Mouse (Mus musculus) T-helper 17 cell (primary cell): ENCODE data around the gene Abca7.

ENCODE experiments used
- in situ Hi-C, 2 experiments: fragments of 300-600 bp; cut with MboI, MseI; formaldehyde crosslinking; loops; 1 replicate in 1 of 2; 2 replicates in 1 of 2; pipeline ENCODE4 v1.15.1; 2025; ENCODE audit warnings: high pct_unique_total_duplicates in 2 of 2

Gene Abca7

DNA sequence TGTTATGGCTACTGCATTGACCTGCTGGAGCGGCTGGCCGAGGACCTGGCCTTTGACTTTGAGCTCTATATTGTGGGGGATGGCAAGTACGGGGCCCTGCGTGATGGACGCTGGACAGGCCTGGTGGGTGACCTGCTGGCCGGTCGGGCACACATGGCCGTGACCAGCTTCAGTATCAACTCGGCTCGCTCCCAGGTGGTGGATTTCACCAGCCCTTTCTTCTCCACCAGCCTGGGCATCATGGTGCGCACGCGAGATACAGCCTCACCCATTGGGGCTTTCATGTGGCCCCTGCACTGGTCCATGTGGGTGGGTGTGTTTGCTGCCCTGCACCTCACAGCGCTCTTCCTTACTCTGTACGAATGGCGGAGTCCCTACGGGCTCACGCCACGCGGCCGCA, 22.2 kb upstream of the Abca7 start:
- in situ Hi-C loops, result no loop called here

DNA sequence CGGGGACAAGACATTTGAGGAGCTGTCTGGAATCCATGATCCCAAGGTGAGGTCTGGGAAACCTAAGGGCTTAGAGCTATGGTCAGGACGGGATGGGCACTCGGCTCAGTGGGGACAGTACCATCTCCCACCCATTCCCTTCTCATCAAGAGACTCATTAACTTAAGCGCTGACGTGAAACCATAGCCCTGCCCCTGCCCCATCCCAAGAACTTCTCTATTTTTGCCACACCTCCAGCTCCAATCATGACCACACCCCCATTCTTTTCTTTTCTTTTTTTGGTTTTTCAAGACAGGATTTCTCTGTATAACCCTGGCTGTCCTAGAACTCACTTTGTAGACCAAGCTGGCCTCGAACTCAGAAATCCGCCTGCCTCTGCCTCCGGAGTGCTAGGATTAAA, 21.6 kb upstream of the Abca7 start:
- in situ Hi-C loops, result no loop called here

DNA sequence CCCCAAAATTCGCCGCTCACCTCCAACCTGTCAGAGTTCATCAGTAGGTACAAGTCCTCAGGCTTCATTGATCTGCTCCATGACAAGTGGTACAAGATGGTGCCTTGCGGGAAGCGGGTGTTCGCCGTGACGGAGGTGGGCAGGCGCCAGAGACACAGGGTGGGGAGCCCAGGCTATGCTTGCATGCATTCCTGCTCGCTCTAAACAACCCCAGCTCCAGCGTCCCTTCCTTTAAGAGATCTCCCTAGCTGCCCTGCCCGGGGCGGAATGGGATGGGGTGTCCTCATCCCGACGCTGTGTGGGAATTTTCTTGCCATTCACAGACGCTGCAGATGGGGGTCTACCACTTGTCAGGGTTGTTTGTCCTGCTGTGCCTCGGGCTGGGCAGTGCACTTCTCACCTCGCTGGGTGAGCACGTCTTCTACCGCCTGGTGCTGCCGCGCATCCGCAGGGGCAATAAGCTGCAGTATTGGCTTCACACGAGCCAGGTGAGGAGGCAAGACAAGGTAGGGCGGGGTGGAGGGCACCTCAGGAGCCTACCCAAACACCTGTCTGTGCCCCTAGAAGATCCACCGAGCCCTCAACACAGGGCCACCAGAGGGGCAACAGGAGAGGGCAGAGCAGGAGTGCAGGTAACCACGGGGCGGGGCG, 20.1 kb upstream of the Abca7 start:
- in situ Hi-C loops, result no loop called here

DNA sequence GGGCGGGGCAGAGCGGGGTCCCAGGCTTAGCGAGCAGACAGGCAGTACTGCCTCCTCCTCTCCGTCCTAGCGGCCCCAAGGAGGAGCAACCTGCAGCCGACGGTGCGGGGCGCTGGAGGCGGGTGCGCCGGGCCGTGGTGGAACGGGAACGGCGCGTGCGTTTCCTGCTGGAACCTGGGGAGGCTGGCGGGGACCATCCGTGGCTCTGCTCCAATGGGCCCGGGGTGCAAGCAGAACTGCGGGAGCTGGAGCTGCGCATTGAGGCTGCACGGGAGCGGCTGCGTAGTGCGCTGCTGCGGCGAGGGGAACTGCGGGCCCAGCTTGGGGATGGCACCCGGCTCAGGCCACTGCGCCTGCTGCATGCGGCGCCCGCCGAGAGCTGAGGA, 19.6 kb upstream of the Abca7 start:
- in situ Hi-C loops, result no loop called here

DNA sequence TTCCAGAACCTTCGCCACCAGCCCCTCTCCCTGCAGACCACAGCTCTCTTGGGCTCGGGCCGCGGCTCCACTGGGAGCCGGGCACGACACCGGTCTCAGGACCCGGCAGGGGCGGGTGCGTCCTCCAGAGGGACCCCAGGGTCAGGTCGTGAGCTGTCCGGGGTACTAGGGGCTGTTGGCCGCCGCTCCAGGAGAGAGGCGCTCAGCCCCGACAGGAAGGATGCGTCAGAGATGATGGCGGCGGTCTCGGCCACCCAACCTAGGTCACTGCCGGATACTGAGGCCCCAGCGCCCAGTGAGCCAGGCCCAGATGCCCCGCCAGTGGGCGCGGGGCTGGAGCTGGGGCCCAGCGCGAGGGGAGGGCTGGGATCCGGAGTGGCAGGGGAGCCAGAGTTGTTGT, 19.0 kb upstream of the Abca7 start:
- in situ Hi-C loops, result no loop called here

DNA sequence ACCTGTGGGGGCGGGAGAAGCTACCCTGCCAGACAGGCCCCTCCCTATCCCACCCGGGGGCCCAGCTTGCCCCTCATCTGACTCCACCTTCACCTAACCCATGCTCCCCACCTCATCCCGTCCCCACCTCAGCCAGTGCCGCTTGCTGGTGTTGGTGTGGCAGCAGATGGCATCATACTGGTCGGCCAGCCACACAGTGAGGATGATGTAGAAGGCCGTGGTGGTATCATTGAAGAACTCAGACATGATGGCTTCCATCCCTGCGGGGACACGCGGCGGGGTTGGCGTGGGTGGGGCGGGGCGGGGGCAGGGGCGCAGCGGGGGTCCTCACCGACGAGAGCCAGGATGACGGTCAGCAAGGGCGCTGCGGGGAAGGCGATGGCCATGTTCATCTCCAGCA, 18.2 kb upstream of the Abca7 start:
- in situ Hi-C loops, result no loop called here

DNA sequence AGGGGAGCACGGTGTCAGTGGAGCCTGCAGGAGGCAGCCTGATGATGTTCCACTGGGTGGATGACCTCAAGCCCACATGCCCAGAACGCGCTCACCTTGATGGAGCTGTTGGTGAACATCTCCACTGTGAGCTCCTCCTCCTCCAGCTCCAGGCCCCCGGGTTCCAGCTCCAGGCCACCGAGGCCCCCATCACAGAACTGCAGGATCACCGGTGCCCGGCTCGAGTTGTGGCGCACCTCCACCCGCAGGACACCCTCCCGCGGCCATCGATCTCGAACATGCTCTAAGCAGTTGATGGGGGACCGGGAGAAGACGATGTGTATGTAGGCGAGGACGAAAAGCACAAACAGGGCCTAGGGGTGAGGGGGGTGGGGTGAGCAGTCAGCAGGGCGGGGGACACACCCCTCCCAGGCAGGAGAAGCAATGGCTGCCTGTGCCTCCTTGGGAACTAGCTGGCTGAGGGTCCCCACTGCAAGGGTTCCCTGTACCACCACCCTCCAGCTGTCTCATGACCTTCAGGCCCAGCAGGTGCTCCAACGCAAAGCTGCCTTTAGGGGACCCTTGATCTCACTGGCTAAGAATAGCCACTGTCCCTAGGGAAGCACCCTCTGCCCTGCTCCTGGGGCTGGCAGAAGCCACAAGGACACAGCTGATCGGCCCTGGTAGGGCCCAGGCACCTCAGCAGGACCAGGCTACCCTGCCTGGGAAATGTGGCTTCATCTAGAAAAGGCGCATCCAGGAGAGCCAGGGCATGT, 16.7 kb upstream of the Abca7 start:
- in situ Hi-C loops, result loop anchor here in 1 of 2 experiments (10.0 kb wide), 1 partner anchor 165 kb away; the partner anchor contains the start of genes Cbarp and Midn

DNA sequence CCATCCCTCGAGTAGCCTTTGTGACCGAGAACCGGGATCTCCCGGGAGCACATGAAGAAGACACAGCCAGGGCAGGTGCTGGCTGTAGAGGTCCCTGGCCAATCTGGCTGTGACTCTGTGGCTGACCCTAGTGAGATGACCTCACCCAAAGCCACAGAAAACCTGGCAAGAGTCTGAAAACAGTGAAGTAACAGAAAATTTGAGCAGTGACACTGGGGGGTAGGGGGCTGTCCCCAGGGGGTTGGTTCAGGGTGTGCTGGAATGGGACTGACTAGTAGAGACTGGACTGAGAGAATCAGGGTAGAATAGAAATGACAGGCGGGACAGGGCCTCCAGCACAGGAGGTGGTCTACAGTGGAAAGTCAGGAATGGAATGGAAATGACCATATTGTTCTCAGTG, 13.1 kb upstream of the Abca7 start:
- in situ Hi-C loops, result loop anchor here in 1 of 2 experiments (10.0 kb wide), 1 partner anchor 162 kb away; the partner anchor contains the start of genes Cbarp and Midn

DNA sequence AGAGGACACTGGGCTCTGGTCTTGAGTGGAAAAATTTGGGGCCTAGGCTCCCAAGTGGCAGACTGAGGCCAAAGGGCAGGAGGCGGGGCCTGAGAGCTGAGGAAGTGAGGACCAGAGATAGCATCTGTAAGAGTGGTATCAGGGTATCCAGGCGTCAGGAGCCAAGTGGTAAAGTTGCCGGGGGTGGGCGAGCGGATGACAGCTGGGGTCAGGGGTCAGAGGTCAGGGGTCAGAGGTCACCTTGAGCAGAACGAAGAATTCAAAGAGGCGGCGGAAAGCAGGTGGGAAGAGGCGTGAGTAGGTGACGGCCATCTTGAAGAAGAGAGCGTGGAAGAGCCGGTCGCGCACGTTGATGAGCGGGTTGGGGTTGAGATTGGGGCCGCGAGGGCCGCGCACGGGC, 12.6 kb upstream of the Abca7 start:
- in situ Hi-C loops, result loop anchor here in 1 of 2 experiments (10.0 kb wide), 1 partner anchor 161 kb away; the partner anchor contains the start of genes Cbarp and Midn

DNA sequence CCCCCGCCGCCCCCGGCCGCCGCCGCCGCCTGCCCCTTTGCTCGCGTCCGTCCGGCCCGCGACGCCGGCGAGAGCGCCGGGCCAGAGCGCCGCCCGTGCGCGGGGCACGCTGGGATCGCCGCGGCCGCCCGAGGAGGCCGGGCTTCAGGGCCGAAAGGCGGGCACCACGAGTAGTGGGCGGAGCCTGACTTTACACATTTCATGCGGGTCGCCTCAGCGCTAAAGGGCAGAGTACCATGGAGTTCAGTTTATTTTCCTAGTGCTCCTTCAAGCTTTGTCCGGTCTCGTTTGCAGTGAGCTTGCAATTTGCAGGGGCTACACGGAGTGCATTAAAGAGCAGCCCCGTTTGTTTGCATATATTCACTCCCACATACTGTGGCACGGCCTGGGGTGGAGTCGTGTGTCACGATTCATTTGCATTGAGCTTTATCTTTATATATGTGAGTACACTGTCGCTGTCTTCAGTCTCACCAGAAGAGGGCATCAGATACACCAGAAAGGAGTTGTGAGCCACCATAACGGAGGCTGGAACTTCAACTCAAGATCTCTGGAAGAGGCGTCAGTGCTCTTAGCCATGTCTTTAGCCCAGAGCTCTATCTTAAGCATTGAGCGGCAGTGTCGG, 12.0 kb upstream of the Abca7 start, which contains the start of gene Tmem259:
Gene Tmem259 (minus strand): TSS at position 136 of the 622 bp plus-strand sequence.
- in situ Hi-C loops, result loop anchor here in 1 of 2 experiments (10.0 kb wide), 1 partner anchor 160 kb away; the partner anchor contains the start of genes Cbarp and Midn

DNA sequence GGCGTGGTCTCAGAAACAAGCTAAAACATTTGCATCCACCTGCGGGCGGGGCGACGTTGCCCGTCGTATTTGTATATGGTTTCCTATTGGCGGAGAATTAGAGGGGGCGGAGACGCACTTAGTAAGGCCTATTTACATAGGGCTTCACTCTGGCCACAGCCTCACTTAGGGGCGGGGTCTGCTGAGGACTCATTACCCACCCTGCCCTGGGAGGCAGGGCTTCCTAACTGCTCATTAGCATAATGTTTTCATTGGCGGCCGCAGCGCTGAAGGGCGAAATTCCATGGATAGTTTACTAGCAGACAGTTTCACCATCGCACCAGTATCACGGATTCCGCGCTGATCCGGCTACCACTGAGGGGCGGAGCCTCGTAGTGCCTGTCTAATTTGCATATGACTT, 11.4 kb upstream of the Abca7 start:
- in situ Hi-C loops, result loop anchor here in 1 of 2 experiments (5.0 to 10.0 kb wide), 3 partner anchors 47 to 160 kb away; partner anchors contain the start of genes Cbarp, Midn and Stk11

DNA sequence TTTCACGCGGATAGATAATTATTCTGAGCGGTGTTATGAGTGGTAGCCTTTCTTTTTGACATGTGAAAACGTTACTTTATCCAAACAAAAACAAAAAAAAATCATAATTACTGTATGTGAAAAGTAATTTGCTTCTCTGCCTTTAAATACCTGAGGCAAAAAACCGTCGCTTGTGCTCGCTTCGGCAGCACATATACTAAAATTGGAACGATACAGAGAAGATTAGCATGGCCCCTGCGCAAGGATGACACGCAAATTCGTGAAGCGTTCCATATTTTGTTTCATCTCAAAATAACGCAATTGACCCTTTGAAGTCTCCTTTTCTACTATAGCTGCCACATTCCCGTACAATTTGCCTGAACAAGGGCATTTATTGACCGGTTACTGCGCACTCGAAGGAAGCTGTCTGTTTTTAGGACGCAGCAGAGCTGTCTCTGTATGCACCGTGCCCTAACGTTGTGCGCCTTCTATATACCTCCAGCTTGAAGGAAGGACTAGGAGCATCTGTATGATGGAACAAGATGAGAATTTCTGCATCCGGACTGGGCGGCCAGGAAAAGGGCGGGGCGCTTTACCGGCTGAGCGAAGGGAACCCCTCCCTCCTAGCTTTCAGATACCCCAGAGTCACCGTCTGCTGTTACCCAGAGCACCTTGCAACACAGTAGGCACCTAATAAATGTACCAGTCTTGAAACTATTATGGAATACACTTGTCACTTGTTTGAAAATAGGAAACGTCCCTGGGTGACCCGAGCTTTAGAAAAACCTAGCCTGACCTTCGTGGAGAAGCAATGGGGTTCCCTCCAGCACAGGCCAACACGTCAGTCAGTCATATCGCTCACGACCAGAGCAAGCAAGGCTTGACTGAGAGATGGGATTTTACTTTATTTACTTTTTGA, 10.7 kb upstream of the Abca7 start:
- in situ Hi-C loops, result loop anchor here in 1 of 2 experiments (5.0 to 10.0 kb wide), 3 partner anchors 47 to 159 kb away; partner anchors contain the start of genes Cbarp, Midn and Stk11

DNA sequence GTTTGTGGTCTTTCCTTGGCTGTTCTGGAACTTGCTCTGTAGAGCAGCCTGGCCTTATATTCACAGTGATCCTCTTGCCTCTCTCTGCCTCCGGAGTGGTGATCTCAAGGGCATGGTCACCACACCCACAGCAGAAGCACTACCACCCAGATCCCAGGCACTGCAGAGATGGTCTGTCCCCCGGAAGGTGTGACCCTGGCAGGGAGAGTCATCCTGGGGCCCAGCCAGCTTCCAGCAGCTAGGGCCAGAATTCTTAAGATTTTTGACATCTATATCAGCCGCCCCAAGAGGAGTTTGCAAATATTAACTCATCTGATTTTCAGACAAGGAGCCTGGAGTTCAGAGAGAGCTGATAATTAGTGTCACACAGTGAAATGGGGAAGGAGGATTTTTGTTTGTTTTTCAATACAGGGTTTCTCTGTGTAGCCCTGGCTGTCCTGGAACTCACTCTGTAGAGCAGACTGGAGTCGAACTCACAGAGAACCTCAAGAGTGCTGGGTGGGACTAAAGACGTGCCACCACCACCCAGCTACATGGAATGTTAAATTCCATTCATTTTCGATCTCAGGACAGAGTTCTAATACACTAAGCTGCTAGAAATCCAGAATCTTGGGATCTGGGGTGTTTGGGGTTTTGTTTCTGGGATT, 9.9 kb upstream of the Abca7 start:
- in situ Hi-C loops, result loop anchor here in 1 of 2 experiments (5.0 to 10.0 kb wide), 3 partner anchors 46 to 158 kb away; partner anchors contain the start of genes Cbarp, Midn and Stk11

DNA sequence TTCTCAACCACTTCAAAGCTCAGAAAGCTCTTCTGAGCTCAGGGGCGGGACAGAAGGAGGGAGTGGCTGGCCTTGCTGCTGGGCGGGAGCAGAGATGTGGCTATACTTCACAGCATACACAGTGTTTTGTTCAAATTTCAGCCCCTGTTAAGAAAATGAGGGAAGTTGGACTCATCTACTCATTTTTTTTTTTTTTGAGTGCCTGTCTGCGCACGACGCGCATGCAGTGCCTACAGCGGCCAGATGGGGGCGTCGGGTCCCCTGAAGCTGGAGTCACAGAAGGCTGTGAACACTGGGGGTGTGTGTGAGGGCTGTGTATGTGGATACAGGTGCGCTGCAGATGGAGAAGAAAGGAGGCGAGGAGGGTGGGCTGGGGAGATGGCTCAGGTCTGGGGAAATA, 9.3 kb upstream of the Abca7 start:
- in situ Hi-C loops, result loop anchor here in 1 of 2 experiments (5.0 to 10.0 kb wide), 3 partner anchors 45 to 158 kb away; partner anchors contain the start of genes Cbarp, Midn and Stk11

DNA sequence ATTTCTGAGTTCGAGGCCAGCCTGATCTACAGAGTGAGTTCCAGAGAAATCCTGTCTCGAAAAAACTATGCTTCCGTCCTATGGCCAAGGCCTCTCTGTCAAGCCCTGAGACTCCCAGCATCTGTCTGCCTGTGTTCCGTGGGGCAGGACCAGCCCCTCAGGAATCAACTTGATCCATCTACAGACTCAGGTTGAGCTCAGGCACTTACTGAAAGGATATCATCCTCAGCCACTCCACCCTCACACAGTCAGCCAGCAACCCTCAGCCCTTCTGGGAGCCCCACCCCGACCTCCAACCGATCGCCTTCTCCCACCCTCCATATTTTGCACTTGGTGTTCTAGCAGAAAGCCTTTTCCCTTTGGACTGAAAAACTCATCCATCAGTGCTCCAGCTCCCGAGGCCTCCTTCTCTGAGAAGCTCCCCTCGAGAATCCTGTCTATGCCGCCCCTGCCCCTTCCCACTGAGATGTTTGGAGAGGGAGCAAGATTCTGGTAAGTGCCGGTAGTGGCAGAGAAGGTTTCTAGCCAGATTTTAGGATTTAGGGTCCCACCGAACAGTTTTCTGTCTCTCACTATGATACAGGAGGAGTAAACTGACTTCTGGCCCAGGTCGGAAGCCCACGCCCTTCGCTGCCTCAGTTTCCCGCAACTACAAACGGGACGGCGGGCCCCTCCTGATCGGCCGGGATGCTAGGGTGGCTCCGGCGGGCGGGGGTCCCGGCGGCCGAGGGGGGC, 8.4 kb upstream of the Abca7 start:
- in situ Hi-C loops, result loop anchor here in 1 of 2 experiments (5.0 to 10.0 kb wide), 3 partner anchors 44 to 157 kb away; partner anchors contain the start of genes Cbarp, Midn and Stk11

DNA sequence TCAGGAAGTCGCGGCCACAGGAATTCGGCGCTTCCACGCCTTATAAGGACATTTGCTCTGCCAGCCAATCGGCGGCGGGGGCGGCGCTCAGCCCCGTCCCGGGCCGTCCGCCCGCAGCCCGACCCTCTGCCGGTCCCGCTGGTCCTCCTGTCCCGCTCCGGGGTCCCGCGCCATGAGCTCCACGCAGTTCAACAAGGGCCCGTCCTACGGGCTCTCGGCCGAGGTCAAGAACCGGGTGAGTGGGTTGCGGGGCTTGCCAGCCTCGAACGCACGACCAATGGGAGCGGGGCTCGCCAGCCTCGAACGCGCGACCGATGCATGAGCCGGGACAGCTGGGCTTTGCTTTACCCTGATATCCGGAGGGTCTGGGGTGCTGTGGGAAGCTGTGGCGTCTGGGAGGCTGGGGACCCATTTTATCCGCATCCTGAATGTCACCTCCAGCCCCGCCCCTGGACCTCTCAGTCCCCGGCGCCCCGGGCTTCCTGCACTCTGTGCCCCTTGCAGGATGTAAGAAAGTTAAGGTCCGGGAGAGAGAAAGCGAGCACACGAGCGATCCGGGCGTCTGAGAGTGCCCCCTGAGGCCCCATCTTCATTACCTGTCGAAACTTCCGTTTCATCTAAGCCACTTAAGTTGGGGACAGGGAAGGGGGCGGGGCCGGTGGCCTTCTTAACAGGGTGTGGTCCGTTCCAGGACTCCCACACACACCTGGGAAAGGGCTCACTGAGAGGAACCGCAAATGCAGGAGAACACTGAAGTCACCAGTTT, 7.6 kb upstream of the Abca7 start, which contains the start of gene Cnn2:
Gene Cnn2 (plus strand): TSS at position 79 of the 766 bp plus-strand sequence.
- in situ Hi-C loops, result loop anchor here in 1 of 2 experiments (5.0 to 10.0 kb wide), 3 partner anchors 44 to 156 kb away; partner anchors contain the start of genes Cbarp, Midn and Stk11

DNA sequence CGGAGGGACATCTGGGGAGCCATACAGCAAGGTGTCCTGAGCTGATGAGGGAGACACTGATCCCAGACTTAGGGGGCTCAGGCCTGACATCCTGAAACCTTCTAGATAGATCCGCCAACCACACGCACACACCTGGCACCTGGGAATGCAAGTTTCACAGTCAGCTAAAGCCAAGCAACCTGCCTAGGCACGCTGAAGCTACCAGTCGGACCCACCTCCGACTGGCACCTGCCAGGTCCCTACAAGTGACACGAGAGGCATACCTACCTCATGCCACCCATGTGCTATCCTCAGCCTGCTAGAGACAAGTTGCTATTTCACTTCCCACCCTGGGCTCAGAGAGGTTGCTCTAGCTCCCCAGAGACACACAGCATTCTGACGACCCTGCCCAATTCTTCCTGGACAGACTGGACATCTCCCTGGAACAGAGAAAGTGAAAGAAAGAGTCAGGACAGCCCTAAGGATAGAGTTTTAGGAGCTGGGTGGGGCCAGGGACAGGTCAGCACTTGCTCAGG, 7.0 kb upstream of the Abca7 start:
- in situ Hi-C loops, result loop anchor here in 1 of 2 experiments (5.0 to 10.0 kb wide), 3 partner anchors 43 to 155 kb away; partner anchors contain the start of genes Cbarp, Midn and Stk11

DNA sequence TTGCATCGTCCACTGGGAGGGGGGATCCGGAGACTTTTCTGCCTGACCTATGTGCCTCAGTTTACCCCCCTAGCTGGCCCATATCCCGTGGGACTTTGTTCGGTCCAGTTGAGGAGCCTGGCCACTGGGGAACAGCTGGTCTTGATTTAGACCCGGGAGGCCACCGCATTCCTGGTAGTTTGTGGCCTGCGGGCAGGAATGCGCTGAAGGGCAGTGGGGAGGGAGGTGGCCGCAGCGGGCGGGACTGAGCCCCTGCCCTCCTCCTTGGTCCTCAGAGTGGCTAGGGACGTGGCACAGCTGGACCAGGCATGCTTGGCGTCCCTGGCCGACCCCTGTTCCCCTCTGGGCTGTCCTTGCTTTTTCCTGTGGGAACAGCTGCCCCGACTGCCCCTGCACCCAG, 6.4 kb upstream of the Abca7 start:
- in situ Hi-C loops, result loop anchor here (5.0 to 10.0 kb wide), 4 partner anchors 42 to 155 kb away; partner anchors contain the start of genes Cbarp (in 1 of the 2), Midn (in 1 of the 2) and Stk11 (in 1 of the 2)
